Mouse (Mus musculus) hindbrain, embryonic 16.5 days (tissue): Measurements from ENCODE around the gene Prss57. TPM values are rescaled to one million over a fixed set of nuclear protein-coding genes. Genes with fewer than 3 reads are reported as not detected.

Source experiments
- ATAC-seq: fragments of 200-750 bp; cut with Nextera tagmentation; 2 replicates; pipeline ENCODE4 v1.8.0; 2017; ENCODE audit warnings: moderate TSS enrichment, moderate library complexity
- H3K27ac ChIP-seq: fragments of 300-500 bp; sonication (generic); 2 replicates; pipeline ENCODE4 v1.5.1; 2014; ENCODE audit warnings: low read depth, mild to moderate bottlenecking, control low read depth, low read length, moderate library complexity
- H3K27me3 ChIP-seq: fragments of 300-500 bp; sonication (generic); replicated peaks from 2 replicates; pipeline ENCODE4 v1.6.1; 2014; ENCODE audit warnings: low read length; ENCODE audit not compliant: control insufficient read depth, insufficient read depth
- H3K36me3 ChIP-seq: fragments of 300-500 bp; sonication (generic); 2 replicates; pipeline ENCODE4 v1.6.1; 2014; ENCODE audit warnings: mild to moderate bottlenecking, low read length, moderate library complexity, mixed read lengths; ENCODE audit not compliant: control insufficient read depth, insufficient read depth
- H3K4me1 ChIP-seq: fragments of 300-500 bp; sonication (generic); 2 replicates; pipeline ENCODE4 v1.6.1; 2014; ENCODE audit warnings: low read depth, low read length; ENCODE audit not compliant: control insufficient read depth, insufficient read depth
- H3K4me2 ChIP-seq: fragments of 300-500 bp; sonication (generic); 2 replicates; pipeline ENCODE4 v1.6.1; 2014; ENCODE audit warnings: mild to moderate bottlenecking, low read length, control low read depth, moderate library complexity
- H3K4me3 ChIP-seq: fragments of 300-500 bp; sonication (generic); 2 replicates; pipeline ENCODE4 v1.5.1; 2014; ENCODE audit warnings: mild to moderate bottlenecking, low read length, control low read depth, moderate library complexity
- H3K9ac ChIP-seq: fragments of 300-500 bp; sonication (generic); 2 replicates; pipeline ENCODE4 v1.6.1; 2014; ENCODE audit warnings: low read depth, mild to moderate bottlenecking, control low read depth, low read length, moderate library complexity
- H3K9me3 ChIP-seq: fragments of 300-500 bp; sonication (generic); 2 replicates; pipeline ENCODE4 v1.6.1; 2014; ENCODE audit warnings: mild to moderate bottlenecking, low read length, moderate library complexity; ENCODE audit not compliant: control insufficient read depth
- WGBS: fragments of 180-500 bp; shearing (Covaris S2); extraction: QIAGEN DNeasy Blood & Tissue Kit; methylation state at CpG from one replicate; pipeline ENCODE4 v1.1.7; 2014; 5-methylcytosine and 5-hydroxymethylcytosine counted together
- polyA plus RNA-seq: library from polyadenylated mRNA; unstranded; fragments of >200 nt; fragmentation: Nextera tagmentation; extraction: Ambion mirVana; gene quantifications from 2 replicates; pipeline ENCODE4 v1.2.1, GENCODE M21; 2015

The Prss57 gene
- polyA plus RNA-seq, 1 experiment from 2014 or later = not detected

GRCm38 (mm10) chr10:79743650-79744365, 47.0 kb downstream of the Prss57 start:
- no peak overlapping the region for H3K9ac ChIP-seq
- peaks cover 46% of the 10 kb centered on the region for H3K36me3 ChIP-seq
- no peak overlapping the region for H3K4me3 ChIP-seq
- H3K27ac ChIP-seq = no peak overlapping the region
- peaks cover 23% of the 10 kb centered on the region for H3K9me3 ChIP-seq
- no peak overlapping the region for H3K4me2 ChIP-seq
- H3K27me3 ChIP-seq = no peaks in the 10 kb centered on the region
- peaks cover 9% of the 10 kb centered on the region for H3K4me1 ChIP-seq
- ATAC-seq = no peak
- 91% methylated on average over 15 of the region's 15 CpGs for WGBS

GRCm38 (mm10) chr10:79743161-79743560, 47.6 kb downstream of the Prss57 start:
- Histone ChIP-seq H3K36me3 (peaks cover 53% of the 10 kb centered on the region), H3K9ac (no peak overlapping the region), H3K4me3 (no peak overlapping the region), H3K4me1 (peaks cover 9% of the 10 kb centered on the region), H3K4me2 (no peak overlapping the region), H3K27ac (no peak overlapping the region), H3K9me3 (peaks cover 29% of the 10 kb centered on the region), H3K27me3 (no peaks in the 10 kb centered on the region)
- 87% methylated on average over 11 of the region's 11 CpGs for WGBS
- no peak for ATAC-seq

GRCm38 (mm10) chr10:79740863-79741262, 49.9 kb downstream of the Prss57 start:
- Histone ChIP-seq H3K4me3 (no peak overlapping the region), H3K4me2 (no peak overlapping the region), H3K9ac (no peak overlapping the region), H3K27ac (no peak overlapping the region), H3K36me3 (peaks cover 75% of the 10 kb centered on the region), H3K9me3 (peaks cover 40% of the 10 kb centered on the region), H3K4me1 (peaks cover 5% of the 10 kb centered on the region), H3K27me3 (peaks cover 2% of the 10 kb centered on the region; the same call in 1 of the 2 replicates)
- no peak for ATAC-seq
- 50% methylated on average over 11 of the region's 11 CpGs for WGBS

GRCm38 (mm10) chr10:79739234-79739633, 51.5 kb downstream of the Prss57 start:
- no peaks in the 10 kb centered on the region for H3K4me1 ChIP-seq
- H3K36me3 ChIP-seq = peaks cover 91% of the 10 kb centered on the region
- ATAC-seq = no peak
- no peak overlapping the region for H3K4me3 ChIP-seq
- WGBS = 97% methylated on average over 28 of the region's 28 CpGs
- no peak overlapping the region for H3K4me2 ChIP-seq
- no peak overlapping the region for H3K27ac ChIP-seq
- no peak overlapping the region for H3K9ac ChIP-seq
- H3K9me3 ChIP-seq = peaks cover 44% of the 10 kb centered on the region
- H3K27me3 ChIP-seq = peaks cover 2% of the 10 kb centered on the region; the same call in 1 of the 2 replicates

- Histone ChIP-seq H3K36me3 (peaks cover 93% of the 10 kb centered on the region), H3K9me3 (peaks cover 44% of the 10 kb centered on the region), H3K4me3 (no peak overlapping the region), H3K27ac (no peak overlapping the region), H3K27me3 (peaks cover 2% of the 10 kb centered on the region; the same call in 1 of the 2 replicates), H3K4me1 (no peaks in the 10 kb centered on the region), H3K4me2 (no peak overlapping the region), H3K9ac (no peak overlapping the region)
- whole genome bisulfite sequencing = 86% methylated on average over 10 of the region's 10 CpGs
- no peak for ATAC-seq
Measured at GRCm38 (mm10) chr10:79738259-79738658, 52.5 kb downstream of the Prss57 start.

- H3K27me3 ChIP-seq = peaks cover 2% of the 10 kb centered on the region; the same call in 1 of the 2 replicates
- no peak overlapping the region for H3K4me2 ChIP-seq
- H3K9me3 ChIP-seq = peaks cover 44% of the 10 kb centered on the region
- 85% methylated on average over 12 of the region's 14 CpGs for WGBS
- H3K4me1 ChIP-seq = no peaks in the 10 kb centered on the region
- peaks cover 82% of the 10 kb centered on the region for H3K36me3 ChIP-seq
- H3K4me3 ChIP-seq = no peak overlapping the region
- H3K9ac ChIP-seq = no peak overlapping the region
- no peak overlapping the region for H3K27ac ChIP-seq
- ATAC-seq = no peak
Measured at GRCm38 (mm10) chr10:79736706-79737105, 54.1 kb downstream of the Prss57 start.

- Histone ChIP-seq H3K36me3 (peaks cover 76% of the 10 kb centered on the region), H3K4me3 (no peak overlapping the region), H3K27ac (no peak overlapping the region), H3K27me3 (peaks cover 2% of the 10 kb centered on the region; the same call in 1 of the 2 replicates), H3K4me2 (no peak overlapping the region; the same call in 1 of the 2 replicates), H3K9me3 (peaks cover 37% of the 10 kb centered on the region), H3K9ac (no peak overlapping the region), H3K4me1 (no peaks in the 10 kb centered on the region)
- ATAC-seq = no peak
- WGBS = 37% methylated on average over 43 of the region's 52 CpGs
Measured at GRCm38 (mm10) chr10:79735361-79735760, 55.4 kb downstream of the Prss57 start.

GRCm38 (mm10) chr10:79733847-79734246, 56.9 kb downstream of the Prss57 start:
- H3K4me2 ChIP-seq = no peak overlapping the region
- no peak overlapping the region for H3K4me3 ChIP-seq
- H3K9ac ChIP-seq = no peak overlapping the region
- no peak for ATAC-seq
- WGBS = 95% methylated on average over 15 of the region's 15 CpGs
- H3K27ac ChIP-seq = no peak overlapping the region
- peaks cover 61% of the 10 kb centered on the region for H3K36me3 ChIP-seq
- no peaks in the 10 kb centered on the region; the same call in 1 of the 2 replicates for H3K4me1 ChIP-seq
- peaks cover 22% of the 10 kb centered on the region for H3K9me3 ChIP-seq
- H3K27me3 ChIP-seq = peaks cover 2% of the 10 kb centered on the region; the same call in 1 of the 2 replicates

GRCm38 (mm10) chr10:79732500-79732899, 58.3 kb downstream of the Prss57 start:
- Histone ChIP-seq H3K27me3 (peaks cover 2% of the 10 kb centered on the region; the same call in 1 of the 2 replicates), H3K4me1 (no peaks in the 10 kb centered on the region; the same call in 1 of the 2 replicates), H3K9ac (no peak overlapping the region), H3K27ac (no peak overlapping the region), H3K36me3 (peaks cover 48% of the 10 kb centered on the region), H3K4me3 (no peak overlapping the region), H3K9me3 (peaks cover 8% of the 10 kb centered on the region; the same call in 1 of the 2 replicates), H3K4me2 (no peak overlapping the region)
- no peak for ATAC-seq
- 100% methylated on average over 1 of the region's 1 CpGs for WGBS
